Mouse (Mus musculus) limb, embryonic 14.5 days (tissue): ENCODE data around the gene Abraxas2. TPM values are rescaled to one million over a fixed set of nuclear protein-coding genes. Genes with fewer than 3 reads are reported as not detected.

ENCODE experiments used
- ATAC-seq: fragments of 200-750 bp; cut with Nextera tagmentation; 2 replicates; pipeline ENCODE4 v1.8.0; 2017; ENCODE audit warnings: low read depth, moderate number of reproducible peaks, moderate TSS enrichment; ENCODE audit not compliant: low FRiP score
- DNase-seq: peaks from one replicate; pipeline ENCODE4 v3.0.0-alpha.2; 2015; ENCODE audit warnings: low spot score
- H3K27ac ChIP-seq: fragments of 300-500 bp; sonication (generic); replicated peaks from 2 replicates; pipeline ENCODE4 v1.5.1; 2014; ENCODE audit warnings: low read depth, mild to moderate bottlenecking, low read length, moderate library complexity, mixed read lengths
- H3K27me3 ChIP-seq: fragments of 300-500 bp; sonication (generic); 2 replicates; pipeline ENCODE4 v1.6.1; 2014; ENCODE audit warnings: low read length, mixed read lengths; ENCODE audit not compliant: control insufficient read depth, insufficient read depth
- H3K36me3 ChIP-seq: fragments of 300-500 bp; sonication (generic); 2 replicates; pipeline ENCODE4 v1.6.1; 2014; ENCODE audit warnings: mild to moderate bottlenecking, low read length, moderate library complexity, mixed read lengths; ENCODE audit not compliant: control insufficient read depth, insufficient read depth
- H3K4me1 ChIP-seq: fragments of 300-500 bp; sonication (generic); 2 replicates; pipeline ENCODE4 v1.6.1; 2014; ENCODE audit warnings: antibody characterized with exemption, low read length, mixed read lengths; ENCODE audit not compliant: control insufficient read depth, insufficient read depth
- H3K4me2 ChIP-seq: fragments of 300-500 bp; sonication (generic); replicated peaks from 2 replicates; pipeline ENCODE4 v1.6.1; 2014; ENCODE audit warnings: low read depth, mild to moderate bottlenecking, low read length, moderate library complexity; ENCODE audit not compliant: severe bottlenecking
- H3K4me3 ChIP-seq: fragments of 300-500 bp; sonication (generic); replicated peaks from 2 replicates; pipeline ENCODE4 v1.5.1; 2014; ENCODE audit warnings: low read length
- H3K9ac ChIP-seq: fragments of 300-500 bp; sonication (generic); 2 replicates; pipeline ENCODE4 v1.6.1; 2014; ENCODE audit warnings: mild to moderate bottlenecking, low read depth, low read length, moderate library complexity; ENCODE audit not compliant: severe bottlenecking
- H3K9me3 ChIP-seq: fragments of 300-500 bp; sonication (generic); 2 replicates; pipeline ENCODE4 v1.6.1; 2016; ENCODE audit warnings: low read length; ENCODE audit not compliant: control insufficient read depth
- POLR2A ChIP-seq: fragments of 200-500 bp; IDR thresholded peaks from 2 replicates; pipeline ENCODE4 v1.8.0; 2012; ENCODE audit warnings: inconsistent platforms, mild to moderate bottlenecking, moderate library complexity, borderline replicate concordance; ENCODE audit not compliant: insufficient read depth, insufficient read length; ENCODE audit errors: extremely low read depth
- WGBS: fragments of 180-500 bp; shearing (Covaris S2); extraction: QIAGEN DNeasy Blood & Tissue Kit; methylation state at CpG from one replicate; pipeline ENCODE4 v1.1.7; 2014; 5-methylcytosine and 5-hydroxymethylcytosine counted together
- polyA plus RNA-seq, 2 experiments: library from polyadenylated mRNA; depleted of rRNA in 1 of 2; stranded (reverse) in 1 of 2; unstranded in 1 of 2; fragments of >200 nt; fragmentation: Nextera tagmentation in 1 of 2; extraction: Ambion mirVana in 1 of 2; gene quantifications; 2 replicates each; pipeline versions ENCODE4 v1.2.1 to v1.2.3; 2012 to 2014

Abraxas2 gene
- polyA plus RNA-seq, 2 experiments: 29.5 to 38.1 TPM

GRCm38 (mm10) chr7:132896206-132896815 lies 37.3 kb downstream of the Abraxas2 start:
- 87% methylated on average over 9 of the region's 9 CpGs for WGBS

DNA sequence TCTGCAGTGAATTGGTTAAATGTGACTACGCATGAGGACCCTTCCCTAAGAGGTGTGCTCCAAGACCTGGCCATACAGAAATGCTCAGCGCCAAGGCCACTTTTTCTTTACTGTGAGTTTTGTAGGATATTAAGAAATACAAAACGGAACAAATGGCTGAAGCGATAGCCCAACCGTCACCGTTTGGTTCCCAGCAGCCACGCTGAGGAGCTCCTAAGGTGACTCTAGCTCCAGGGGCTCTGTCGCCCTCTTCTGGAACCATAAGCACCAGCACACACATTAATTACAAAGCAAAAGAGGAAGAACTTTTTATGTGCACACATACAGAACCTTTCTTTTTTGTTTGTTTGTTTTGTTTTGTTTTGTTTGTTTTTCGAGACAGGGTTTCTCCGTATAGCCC lies 38.2 kb downstream of the Abraxas2 start:
- WGBS: 86% methylated on average over 10 of the region's 10 CpGs

More at GRCm38 (mm10) chr7:132896206-132896815, 37.3 kb downstream of the Abraxas2 start:
- ATAC-seq (no peak), DNase-seq (no peak)
- no peaks in the 10 kb centered on the region for H3K9me3 ChIP-seq
- H3K4me1 ChIP-seq: no peaks in the 10 kb centered on the region
- no peak overlapping the region for H3K4me2 ChIP-seq
- H3K27ac ChIP-seq: no peak overlapping the region
- TF ChIP-seq POLR2A: no peak
- H3K9ac ChIP-seq: no peak overlapping the region
- H3K36me3 ChIP-seq: no peaks in the 10 kb centered on the region
- no peaks in the 10 kb centered on the region for H3K27me3 ChIP-seq
- H3K4me3 ChIP-seq: no peak overlapping the region

DNA sequence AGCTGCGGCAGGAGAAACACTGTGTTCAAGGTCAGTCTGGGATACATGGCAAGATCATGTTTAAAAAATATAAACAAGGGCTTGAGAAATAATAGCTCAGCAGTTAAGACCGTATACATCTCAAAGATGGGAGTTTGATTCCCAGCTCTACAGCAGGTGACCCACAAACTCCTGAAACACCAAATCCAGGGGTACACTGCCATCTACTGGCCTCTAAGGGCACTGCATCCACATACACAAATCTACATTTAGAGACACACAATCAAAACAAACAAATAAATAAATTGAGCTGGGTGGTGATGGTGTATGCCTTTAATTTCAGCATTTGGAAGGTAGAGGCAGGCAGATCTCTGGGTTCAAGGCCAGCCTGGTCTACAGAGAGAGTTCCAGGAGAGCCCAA lies 39.2 kb downstream of the Abraxas2 start:
- Histone ChIP-seq H3K4me3 (no peak overlapping the region), H3K27me3 (no peaks in the 10 kb centered on the region), H3K4me2 (no peak overlapping the region), H3K9me3 (no peaks in the 10 kb centered on the region), H3K27ac (no peak overlapping the region), H3K36me3 (no peaks in the 10 kb centered on the region), H3K4me1 (no peaks in the 10 kb centered on the region), H3K9ac (no peak overlapping the region)
- no peak for DNase-seq
- no peak for TF ChIP-seq POLR2A
- no peak for ATAC-seq
- WGBS: 90% methylated on average over 2 of the region's 2 CpGs

More for the DNA sequence above, 38.2 kb downstream of the Abraxas2 start:
- no peak for DNase-seq
- Histone ChIP-seq H3K4me2 (no peak overlapping the region), H3K27ac (no peak overlapping the region), H3K27me3 (no peaks in the 10 kb centered on the region), H3K9ac (no peak overlapping the region), H3K4me1 (no peaks in the 10 kb centered on the region), H3K9me3 (no peaks in the 10 kb centered on the region), H3K36me3 (no peaks in the 10 kb centered on the region), H3K4me3 (no peak overlapping the region)
- no peak for ATAC-seq
- TF ChIP-seq POLR2A: no peak

DNA sequence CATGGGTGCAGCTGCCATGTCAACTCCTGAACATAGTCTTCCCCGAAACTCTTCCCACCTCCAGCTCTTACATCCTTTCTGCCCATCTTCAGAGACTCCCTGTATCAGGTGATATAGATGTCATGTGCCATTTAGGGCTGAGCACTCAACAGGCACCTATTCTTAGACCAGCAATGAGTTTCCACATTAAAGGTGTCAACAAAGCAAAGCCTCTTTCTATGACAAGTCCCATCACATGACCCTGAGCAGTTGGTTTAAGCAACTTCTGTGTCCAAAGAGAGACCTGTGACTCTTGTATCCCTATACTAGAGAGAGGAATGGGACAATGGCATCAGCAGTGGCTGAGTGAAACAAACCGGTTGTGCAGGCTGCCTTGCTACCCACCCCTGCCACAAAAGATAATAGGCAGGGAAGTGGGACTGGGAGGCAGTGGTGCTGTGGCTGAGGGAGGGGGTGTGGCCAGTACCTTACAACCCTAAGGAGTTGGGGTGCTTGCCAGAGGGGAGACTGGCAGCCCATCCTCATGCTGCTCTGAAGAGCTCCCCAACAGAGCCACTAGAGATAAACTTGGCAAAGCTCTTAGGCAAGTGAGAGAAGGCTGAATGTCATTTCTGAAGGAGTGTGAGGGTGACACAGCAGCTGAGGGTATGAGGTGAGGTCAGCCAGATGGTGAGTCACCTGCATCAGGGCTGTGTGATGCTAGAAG lies 42.0 kb downstream of the Abraxas2 start:
- no peak for TF ChIP-seq POLR2A
- H3K27me3 ChIP-seq: no peaks in the 10 kb centered on the region
- DNase-seq: no peak
- no peak overlapping the region for H3K4me2 ChIP-seq
- 56% methylated on average over 2 of the region's 2 CpGs for WGBS
- H3K9me3 ChIP-seq: no peaks in the 10 kb centered on the region
- no peak for ATAC-seq
- H3K4me3 ChIP-seq: no peak overlapping the region
- H3K27ac ChIP-seq: no peak overlapping the region
- H3K36me3 ChIP-seq: no peaks in the 10 kb centered on the region
- H3K9ac ChIP-seq: no peak overlapping the region
- H3K4me1 ChIP-seq: no peaks in the 10 kb centered on the region

GRCm38 (mm10) chr7:132903796-132904195 lies 44.8 kb downstream of the Abraxas2 start:
- Histone ChIP-seq H3K27ac (no peak overlapping the region), H3K27me3 (no peaks in the 10 kb centered on the region), H3K9ac (no peak overlapping the region), H3K9me3 (no peaks in the 10 kb centered on the region), H3K4me3 (no peak overlapping the region), H3K4me2 (no peak overlapping the region), H3K4me1 (no peaks in the 10 kb centered on the region), H3K36me3 (no peaks in the 10 kb centered on the region)
- no peak for TF ChIP-seq POLR2A
- DNase-seq: no peak
- ATAC-seq: no peak
- 79% methylated on average over 3 of the region's 3 CpGs for WGBS
